Mouse (Mus musculus): Measurements from ENCODE around the gene Dbh.

DNA sequence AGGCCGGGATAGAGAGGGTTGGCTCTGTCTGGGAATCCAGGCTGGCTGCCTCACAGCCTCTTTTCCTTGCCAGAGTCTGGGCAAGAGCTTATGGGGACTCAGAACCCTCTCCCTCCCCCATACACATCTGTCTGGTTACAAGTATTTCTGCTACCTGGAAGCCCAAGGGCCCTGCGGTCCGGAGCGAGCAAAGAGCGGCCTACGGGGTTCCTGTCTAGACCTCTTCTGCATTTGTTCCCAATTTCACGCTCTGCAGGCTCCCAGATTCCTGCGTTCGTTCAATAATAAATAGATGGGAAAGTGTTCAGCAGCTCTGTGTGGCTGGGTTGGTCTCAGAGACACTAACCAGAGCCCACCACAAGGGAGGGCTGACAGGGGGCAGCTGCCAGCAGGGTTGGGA lies 42.5 kb upstream of the Dbh start:
- TF ChIP-seq POLR2A (IDR thresholded peaks at IDR 0.05; ENCODE audit: borderline replicate concordance, extremely low read depth, insufficient read depth, insufficient read length, poor library complexity, severe bottlenecking) (no peak), CTCF (IDR thresholded peaks at IDR 0.05; ENCODE audit: borderline replicate concordance, extremely low read depth, insufficient read depth, insufficient read length) (no peak)

Measured in brain, embryonic 14.5 days (tissue).